Mouse (Mus musculus): ENCODE measurements around the gene Lrriq4. TPM values are rescaled to one million over a fixed set of nuclear protein-coding genes. Genes with fewer than 3 reads are reported as not detected.

Lrriq4 gene
- not detected in 2 replicates for polyA plus RNA-seq (2015; fragmentation: Nextera tagmentation; extraction: Ambion mirVana)

GRCm38 (mm10) chr3:30644207-30644606 lies at the start of gene Lrriq4:
TSS of gene Lrriq4 (plus strand) at chr3:30644507.
- no peak within 1 kb of the TSS for H3K4me3 ChIP-seq (replicated peaks; ENCODE audit: low read length)
- H3K36me3 ChIP-seq (ENCODE audit: control insufficient read depth, insufficient read depth) = no peaks in the 10 kb centered on the region
- H3K9ac ChIP-seq (replicated peaks; ENCODE audit: low read depth, low read length) = no peak within 1 kb of the TSS
- H3K4me1 ChIP-seq (replicated peaks; ENCODE audit: control insufficient read depth, insufficient read depth, low read length) = peaks cover 4% of the 10 kb centered on the region
- no peak for ATAC-seq
- no peaks in the 10 kb centered on the region for H3K9me3 ChIP-seq (ENCODE audit: control insufficient read depth, low read length)
- H3K4me2 ChIP-seq (ENCODE audit: low read length) = no peak within 1 kb of the TSS
- H3K27ac ChIP-seq (ENCODE audit: low read length) = no peak within 1 kb of the TSS
- H3K27me3 ChIP-seq (replicated peaks; ENCODE audit: control insufficient read depth, insufficient read depth, low read length) = peaks cover 3% of the 10 kb centered on the region
- WGBS = 68% methylated on average over 2 of the region's 2 CpGs

- Histone ChIP-seq H3K9me3 (ENCODE audit: control insufficient read depth, low read length) (no peaks in the 10 kb centered on the region), H3K4me1 (replicated peaks; ENCODE audit: control insufficient read depth, insufficient read depth, low read length) (peaks cover 12% of the 10 kb centered on the region), H3K4me3 (replicated peaks; ENCODE audit: low read length) (peak overlapping the region; percentile 76), H3K36me3 (ENCODE audit: control insufficient read depth, insufficient read depth) (no peaks in the 10 kb centered on the region), H3K9ac (replicated peaks; ENCODE audit: low read depth, low read length) (peak overlapping the region; percentile 89), H3K27me3 (replicated peaks; ENCODE audit: control insufficient read depth, insufficient read depth, low read length) (no peaks in the 10 kb centered on the region), H3K27ac (ENCODE audit: low read length) (peak overlapping the region; percentile 56), H3K4me2 (ENCODE audit: low read length) (peak overlapping the region; percentile 67)
- under 1% methylated on average over 62 of the region's 62 CpGs for WGBS
- peak; percentile 74 for ATAC-seq
Observed at GRCm38 (mm10) chr3:30595111-30595832, 49.0 kb upstream of the Lrriq4 start.

- Histone ChIP-seq H3K27me3 (replicated peaks; ENCODE audit: control insufficient read depth, insufficient read depth, low read length) (no peaks in the 10 kb centered on the region), H3K9me3 (ENCODE audit: control insufficient read depth, low read length) (no peaks in the 10 kb centered on the region), H3K4me1 (replicated peaks; ENCODE audit: control insufficient read depth, insufficient read depth, low read length) (peaks cover 15% of the 10 kb centered on the region), H3K4me3 (replicated peaks; ENCODE audit: low read length) (no peak overlapping the region), H3K36me3 (ENCODE audit: control insufficient read depth, insufficient read depth) (no peaks in the 10 kb centered on the region), H3K4me2 (ENCODE audit: low read length) (no peak overlapping the region), H3K27ac (ENCODE audit: low read length) (no peak overlapping the region), H3K9ac (replicated peaks; ENCODE audit: low read depth, low read length) (no peak overlapping the region)
- no peak for ATAC-seq
- WGBS = 84% methylated on average over 7 of the region's 7 CpGs
Observed at GRCm38 (mm10) chr3:30597271-30597670, 47.0 kb upstream of the Lrriq4 start.

- H3K4me2 ChIP-seq (ENCODE audit: low read length) = peak within 1 kb of the TSS; percentile 77
- H3K9me3 ChIP-seq (ENCODE audit: control insufficient read depth, low read length) = no peaks in the 10 kb centered on the region
- peak within 1 kb of the TSS; percentile 72 for H3K27ac ChIP-seq (ENCODE audit: low read length)
- 1% methylated on average over 32 of the region's 32 CpGs for WGBS
- no peaks in the 10 kb centered on the region for H3K27me3 ChIP-seq (replicated peaks; ENCODE audit: control insufficient read depth, insufficient read depth, low read length)
- peak within 1 kb of the TSS; percentile 64 for H3K9ac ChIP-seq (replicated peaks; ENCODE audit: low read depth, low read length)
- ATAC-seq = no peak
- H3K4me3 ChIP-seq (replicated peaks; ENCODE audit: low read length) = peak within 1 kb of the TSS; percentile 54
- H3K4me1 ChIP-seq (replicated peaks; ENCODE audit: control insufficient read depth, insufficient read depth, low read length) = peaks cover 23% of the 10 kb centered on the region
- H3K36me3 ChIP-seq (ENCODE audit: control insufficient read depth, insufficient read depth) = no peaks in the 10 kb centered on the region
Observed at GRCm38 (mm10) chr3:30599711-30600545, 44.4 kb upstream of the Lrriq4 start, which contains the start of gene Actrt3. TSS of gene Actrt3 (minus strand) at chr3:30599939.

GRCm38 (mm10) chr3:30600717-30601116 lies 43.6 kb upstream of the Lrriq4 start:
- H3K27ac ChIP-seq (ENCODE audit: low read length) = peak overlapping the region; percentile 72
- H3K4me1 ChIP-seq (replicated peaks; ENCODE audit: control insufficient read depth, insufficient read depth, low read length) = peaks cover 21% of the 10 kb centered on the region
- no peak for ATAC-seq
- H3K9me3 ChIP-seq (ENCODE audit: control insufficient read depth, low read length) = no peaks in the 10 kb centered on the region
- peak overlapping the region; percentile 54 for H3K4me3 ChIP-seq (replicated peaks; ENCODE audit: low read length)
- WGBS = under 1% methylated on average over 14 of the region's 14 CpGs
- H3K4me2 ChIP-seq (ENCODE audit: low read length) = peak overlapping the region; percentile 77
- H3K9ac ChIP-seq (replicated peaks; ENCODE audit: low read depth, low read length) = peak overlapping the region; percentile 41
- H3K36me3 ChIP-seq (ENCODE audit: control insufficient read depth, insufficient read depth) = no peaks in the 10 kb centered on the region
- H3K27me3 ChIP-seq (replicated peaks; ENCODE audit: control insufficient read depth, insufficient read depth, low read length) = no peaks in the 10 kb centered on the region

GRCm38 (mm10) chr3:30601175-30601574 lies 43.1 kb upstream of the Lrriq4 start:
- peak overlapping the region; percentile 77 for H3K4me2 ChIP-seq (ENCODE audit: low read length)
- H3K27me3 ChIP-seq (replicated peaks; ENCODE audit: control insufficient read depth, insufficient read depth, low read length) = no peaks in the 10 kb centered on the region
- no peak overlapping the region for H3K9ac ChIP-seq (replicated peaks; ENCODE audit: low read depth, low read length)
- no peaks in the 10 kb centered on the region for H3K9me3 ChIP-seq (ENCODE audit: control insufficient read depth, low read length)
- H3K4me3 ChIP-seq (replicated peaks; ENCODE audit: low read length) = peak overlapping the region; percentile 54
- H3K36me3 ChIP-seq (ENCODE audit: control insufficient read depth, insufficient read depth) = no peaks in the 10 kb centered on the region
- ATAC-seq = peak; percentile 22
- peaks cover 17% of the 10 kb centered on the region for H3K4me1 ChIP-seq (replicated peaks; ENCODE audit: control insufficient read depth, insufficient read depth, low read length)
- 0% methylated on average over 17 of the region's 17 CpGs for WGBS
- H3K27ac ChIP-seq (ENCODE audit: low read length) = 0 out of 2 replicates have a peak overlapping the region, but pooled peaks have one; percentile 57

- Histone ChIP-seq H3K9me3 (ENCODE audit: control insufficient read depth, low read length) (no peaks in the 10 kb centered on the region), H3K4me2 (ENCODE audit: low read length) (peak overlapping the region; percentile 77), H3K27ac (ENCODE audit: low read length) (peak overlapping the region; percentile 97), H3K27me3 (replicated peaks; ENCODE audit: control insufficient read depth, insufficient read depth, low read length) (no peaks in the 10 kb centered on the region), H3K36me3 (ENCODE audit: control insufficient read depth, insufficient read depth) (no peaks in the 10 kb centered on the region), H3K9ac (replicated peaks; ENCODE audit: low read depth, low read length) (peak overlapping the region; percentile 87), H3K4me3 (replicated peaks; ENCODE audit: low read length) (peak overlapping the region; percentile 92), H3K4me1 (replicated peaks; ENCODE audit: control insufficient read depth, insufficient read depth, low read length) (peaks cover 17% of the 10 kb centered on the region)
- ATAC-seq = no peak
- WGBS = under 1% methylated on average over 13 of the region's 13 CpGs
Observed at GRCm38 (mm10) chr3:30601610-30602064, 42.7 kb upstream of the Lrriq4 start.

GRCm38 (mm10) chr3:30602065-30602739 lies 42.1 kb upstream of the Lrriq4 start, which contains the start of gene Mynn:
TSS of gene Mynn (plus strand) at chr3:30602065.
- WGBS = 0% methylated on average over 40 of the region's 40 CpGs
- Histone ChIP-seq H3K4me3 (replicated peaks; ENCODE audit: low read length) (peak within 1 kb of the TSS; percentile 92), H3K27me3 (replicated peaks; ENCODE audit: control insufficient read depth, insufficient read depth, low read length) (no peaks in the 10 kb centered on the region), H3K4me1 (replicated peaks; ENCODE audit: control insufficient read depth, insufficient read depth, low read length) (peaks cover 17% of the 10 kb centered on the region), H3K4me2 (ENCODE audit: low read length) (peak within 1 kb of the TSS; percentile 77), H3K27ac (ENCODE audit: low read length) (peak within 1 kb of the TSS; percentile 97), H3K36me3 (ENCODE audit: control insufficient read depth, insufficient read depth) (no peaks in the 10 kb centered on the region), H3K9me3 (ENCODE audit: control insufficient read depth, low read length) (no peaks in the 10 kb centered on the region), H3K9ac (replicated peaks; ENCODE audit: low read depth, low read length) (peak within 1 kb of the TSS; percentile 87)
- peak; percentile 96 for ATAC-seq
